Mouse (Mus musculus) CD8-positive naive resting alpha-beta T cell, adult 2 months (primary cell): ENCODE data around the gene Ckb.
A peak's percentile ranks its signal among the peaks of the same experiment; 100 is the strongest.

Experiments
- DNase-seq, 2 experiments: peaks; one replicate each; pipeline ENCODE4 v3.0.0; 2022; ENCODE audit warnings: low read depth in 2 of 2, low spot score in 2 of 2

Gene Ckb

DNA sequence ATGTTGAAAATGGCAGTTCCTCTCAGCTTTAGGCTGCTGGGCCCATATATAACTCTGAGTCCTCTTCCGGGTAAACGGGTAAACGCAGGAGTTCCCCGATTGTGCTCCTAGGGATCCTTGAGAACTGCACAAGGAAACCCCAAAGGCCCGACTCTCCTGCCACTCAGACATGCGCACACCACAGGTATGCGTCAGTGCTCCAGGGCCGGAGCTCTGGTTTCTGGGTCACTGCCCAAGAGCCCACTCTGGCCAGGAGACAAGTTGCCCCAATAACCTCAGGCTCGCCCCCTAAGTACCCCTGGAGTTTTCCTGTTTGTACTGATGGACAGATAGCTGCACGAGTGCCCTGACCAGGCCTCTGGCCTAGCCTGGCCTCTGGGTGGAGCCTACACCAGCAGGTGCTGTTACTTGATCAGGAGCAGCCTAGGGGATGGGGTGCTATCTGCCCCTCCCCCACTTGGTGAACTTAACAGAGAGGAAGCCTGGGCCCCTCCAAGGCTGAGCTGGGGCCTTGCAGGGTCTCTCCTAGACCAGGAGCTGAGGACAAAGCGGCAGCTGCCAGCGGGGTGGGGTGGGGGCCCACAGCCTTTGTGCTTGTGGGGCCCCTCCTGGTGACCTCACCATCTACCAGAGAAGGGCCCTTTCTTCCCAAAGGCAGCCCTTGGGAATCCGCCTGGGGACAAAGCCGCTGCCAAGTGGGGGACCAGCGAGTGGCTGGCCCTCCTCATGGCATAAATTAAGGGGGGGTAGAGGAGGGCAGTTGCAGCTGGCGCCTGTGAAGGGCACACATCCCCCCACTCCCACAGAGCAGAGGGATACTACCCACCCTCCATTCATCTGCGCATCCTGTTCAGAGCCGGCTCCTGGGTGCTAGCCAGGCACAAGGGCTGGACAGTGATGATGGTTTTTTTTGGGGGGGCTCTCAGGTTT, 21.5 kb upstream of the Ckb start:
- no peak for DNase-seq

DNA sequence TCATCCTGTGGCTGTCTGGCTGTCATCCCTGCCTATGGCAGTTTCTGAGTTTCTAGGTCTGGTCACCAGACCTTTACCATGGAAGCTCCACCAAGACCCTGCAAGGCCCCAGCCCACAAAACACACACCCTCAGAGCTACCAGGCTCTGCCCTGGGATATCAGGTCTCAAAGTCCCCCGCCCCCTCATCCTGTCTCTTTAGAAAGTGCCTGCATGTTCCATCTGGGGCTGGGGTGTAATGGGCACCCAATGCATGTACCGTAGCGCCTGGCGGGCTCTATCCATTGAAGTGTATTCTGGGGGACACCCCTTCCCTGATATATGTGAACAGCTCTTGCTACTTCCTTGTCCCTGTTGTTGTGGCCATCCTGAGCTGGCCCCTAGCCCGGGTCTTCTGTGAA, 20.8 kb upstream of the Ckb start:
- DNase-seq = no peak

DNA sequence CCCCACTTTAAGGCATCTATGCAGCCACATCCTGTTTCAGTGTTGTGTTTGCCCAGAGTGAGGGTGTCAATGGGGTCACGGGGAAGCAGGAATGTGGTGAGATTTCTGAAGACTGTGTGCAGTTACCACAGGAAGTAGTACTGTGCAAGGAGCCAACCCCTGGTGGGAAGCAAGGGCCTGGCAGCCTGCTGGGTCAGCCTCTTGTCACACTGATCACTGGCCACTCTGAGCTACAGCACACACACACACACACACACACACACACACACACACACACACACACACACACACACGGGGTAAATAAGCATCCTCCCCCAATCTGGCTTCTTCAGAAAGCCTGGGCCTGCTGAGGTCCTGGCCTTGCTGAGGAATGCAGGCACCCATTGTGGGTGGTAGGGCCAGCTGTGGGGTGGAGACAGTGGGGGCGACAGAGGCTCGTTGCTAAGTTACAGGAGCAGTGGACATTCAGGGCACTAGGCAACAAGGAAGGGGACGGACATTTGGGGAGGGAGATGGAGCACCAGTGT, 19.3 kb upstream of the Ckb start:
- DNase-seq = peak; percentile 72 to 80

DNA sequence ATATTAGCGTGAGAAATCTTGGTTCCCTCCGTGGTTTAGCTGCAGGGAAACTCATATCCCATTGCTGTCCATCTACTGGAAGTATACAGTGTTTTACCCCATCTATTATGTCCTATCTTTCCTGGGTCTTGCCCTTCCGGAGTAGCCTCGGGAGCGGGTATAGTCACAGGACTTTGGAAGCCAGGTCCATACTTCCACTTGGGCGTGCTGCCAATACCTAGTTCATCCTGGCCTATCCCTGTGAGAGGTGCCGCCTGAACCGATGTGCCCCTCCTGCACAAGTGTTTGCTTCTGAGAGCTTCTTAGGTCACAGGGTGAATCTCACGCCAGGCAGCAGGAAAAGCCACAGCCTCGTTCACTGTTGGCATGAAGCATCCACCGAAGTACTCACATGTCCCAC, 17.3 kb upstream of the Ckb start:
- DNase-seq = no peak

DNA sequence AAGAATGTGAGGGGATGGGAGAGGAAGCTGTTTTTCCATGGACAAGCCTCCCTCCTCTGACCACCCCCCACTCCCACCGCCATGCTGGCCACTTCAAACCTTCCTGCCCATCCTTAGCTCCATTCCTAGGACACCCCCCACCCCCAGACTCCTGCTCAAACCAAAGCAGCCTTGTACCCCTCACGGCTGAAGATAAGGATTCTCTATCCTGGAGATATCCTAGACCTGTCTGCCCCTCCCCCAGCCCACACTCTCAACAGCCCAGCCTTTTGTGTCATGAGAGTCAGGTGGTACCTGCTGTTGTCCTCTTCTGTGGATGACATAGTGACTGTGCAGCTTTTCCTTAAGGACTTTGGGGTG, 15.9 kb upstream of the Ckb start:
- no peak for DNase-seq

DNA sequence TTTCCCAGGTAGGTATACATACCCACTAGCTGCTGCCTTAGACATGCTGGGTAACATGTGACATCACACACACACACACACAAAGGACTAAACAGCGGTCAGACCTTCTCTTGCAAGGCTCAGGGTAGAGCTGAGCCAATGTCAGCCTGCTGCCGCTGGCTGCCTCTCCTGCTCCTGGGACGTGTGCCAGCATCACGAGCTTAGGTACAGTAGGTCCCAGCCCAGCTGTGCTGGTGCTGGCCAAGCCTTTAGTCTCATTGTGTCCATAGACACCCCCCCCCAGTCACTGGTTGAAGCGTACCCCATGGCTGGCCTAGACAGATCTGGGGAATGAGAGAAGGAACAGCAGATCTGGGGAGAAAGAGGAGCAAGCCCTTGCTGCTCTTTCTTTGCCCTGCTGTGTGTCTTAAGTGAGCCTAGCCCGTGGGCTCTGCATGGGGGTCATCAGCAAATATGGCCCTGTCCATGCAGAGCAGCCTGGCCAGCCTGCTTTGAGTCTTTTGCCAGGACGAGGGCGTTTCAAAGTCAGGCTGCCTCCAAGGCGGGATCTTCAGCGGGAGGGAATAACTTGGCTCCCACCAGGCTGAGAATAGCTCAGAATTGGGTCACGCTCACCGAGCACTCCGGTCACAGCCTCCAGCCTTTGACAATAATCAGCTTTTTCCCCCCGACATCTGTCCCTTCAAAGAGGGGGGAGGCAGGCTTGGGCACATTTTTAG, 15.4 kb upstream of the Ckb start:
- DNase-seq = no peak

DNA sequence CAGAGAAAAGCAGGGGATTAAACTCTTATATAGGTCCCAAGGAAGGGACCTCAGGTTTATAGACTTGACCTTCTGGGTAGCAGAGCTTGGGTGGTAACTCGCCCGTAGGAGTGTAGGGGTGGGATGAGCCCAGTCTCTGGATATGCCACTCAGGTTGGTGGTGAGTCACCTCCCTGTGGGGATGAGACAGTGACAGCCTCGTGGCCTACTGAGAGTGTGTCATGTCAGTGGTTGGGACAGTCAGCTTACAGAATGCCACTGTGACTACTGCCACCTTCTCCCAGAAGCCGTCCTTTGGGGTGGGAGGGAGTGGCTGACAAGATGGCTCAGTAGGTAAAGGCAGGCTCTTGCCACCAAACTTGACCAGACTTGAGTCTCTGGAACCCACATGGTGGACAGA, 14.3 kb upstream of the Ckb start:
- DNase-seq = no peak

DNA sequence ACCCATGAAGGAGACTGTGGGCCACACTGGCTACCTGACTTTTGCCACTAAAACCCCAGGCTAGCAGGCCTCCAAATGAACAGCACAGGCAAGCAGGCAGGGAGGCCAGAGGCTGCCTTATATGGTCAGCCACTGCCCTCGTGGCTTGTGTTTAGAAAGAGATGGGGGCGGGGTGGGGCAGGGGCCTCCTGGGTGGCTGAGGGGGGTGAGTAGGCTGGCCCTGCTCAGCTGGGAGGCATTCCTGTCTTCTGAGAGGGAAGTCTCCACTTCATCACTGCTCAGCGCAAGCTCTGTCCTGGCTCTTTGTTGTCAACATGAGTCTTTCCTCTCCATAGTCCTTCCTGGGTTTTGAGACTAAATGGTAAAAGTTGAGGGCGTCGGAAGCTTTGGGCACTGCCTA, 10.7 kb upstream of the Ckb start:
- no peak for DNase-seq

DNA sequence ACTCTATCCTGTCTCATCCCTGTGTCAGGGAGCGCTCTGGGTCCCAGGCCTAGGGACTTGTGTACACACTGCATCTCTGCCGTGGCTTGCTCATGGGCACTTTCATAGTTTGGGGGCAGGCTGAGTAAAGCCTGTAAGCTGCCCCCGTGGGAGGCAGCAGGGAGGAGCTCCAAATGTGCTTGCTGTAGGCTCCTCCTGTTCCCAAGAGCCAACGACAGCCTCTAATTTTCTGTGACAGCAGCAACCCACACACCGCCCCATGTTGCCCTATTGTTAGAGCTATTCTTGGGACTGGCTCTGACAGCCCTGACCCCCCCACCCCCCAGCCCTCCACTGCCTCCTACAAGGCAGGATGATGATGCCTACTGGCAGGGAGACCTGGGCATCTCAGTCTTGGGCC, 9.9 kb upstream of the Ckb start:
- no peak for DNase-seq

DNA sequence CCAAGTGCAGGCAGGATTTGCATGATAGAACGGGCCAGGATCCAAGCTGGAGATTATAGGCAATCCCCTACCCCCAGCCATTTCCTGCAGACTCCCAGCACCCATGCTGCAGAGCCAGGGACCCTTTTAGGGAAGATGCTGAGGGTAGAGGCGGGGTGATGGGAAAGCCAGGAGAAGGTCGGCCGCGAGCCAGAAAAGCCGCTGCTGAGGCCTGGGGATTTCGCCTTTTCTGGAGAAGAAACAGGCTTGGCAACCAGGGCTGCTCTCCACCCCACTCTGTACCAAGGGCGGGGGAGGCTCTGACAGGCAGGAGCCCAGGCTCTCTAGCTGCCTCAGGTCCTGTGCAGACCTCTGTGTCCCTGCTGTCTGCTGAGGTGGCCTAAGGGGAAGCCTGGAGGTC, 9.2 kb upstream of the Ckb start:
- no peak for DNase-seq

DNA sequence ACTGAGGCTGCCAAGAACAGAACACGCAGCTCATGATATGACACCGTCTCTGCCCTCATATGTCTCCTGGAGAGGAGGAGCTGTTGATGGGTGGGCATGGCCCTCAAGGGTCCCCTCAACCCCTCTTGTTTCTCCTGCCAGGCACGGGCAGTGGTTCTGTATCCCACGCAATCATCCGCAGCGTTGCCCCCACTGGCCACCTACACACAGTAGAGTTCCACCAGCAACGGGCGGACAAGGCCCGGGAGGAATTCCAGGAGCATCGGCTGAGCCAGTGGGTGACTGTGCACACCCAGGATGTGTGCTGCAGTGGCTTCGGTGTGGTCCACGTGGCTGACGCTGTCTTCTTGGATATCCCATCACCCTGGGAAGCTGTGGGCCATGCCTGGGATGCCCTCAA, 8.5 kb upstream of the Ckb start:
- DNase-seq = no peak

DNA sequence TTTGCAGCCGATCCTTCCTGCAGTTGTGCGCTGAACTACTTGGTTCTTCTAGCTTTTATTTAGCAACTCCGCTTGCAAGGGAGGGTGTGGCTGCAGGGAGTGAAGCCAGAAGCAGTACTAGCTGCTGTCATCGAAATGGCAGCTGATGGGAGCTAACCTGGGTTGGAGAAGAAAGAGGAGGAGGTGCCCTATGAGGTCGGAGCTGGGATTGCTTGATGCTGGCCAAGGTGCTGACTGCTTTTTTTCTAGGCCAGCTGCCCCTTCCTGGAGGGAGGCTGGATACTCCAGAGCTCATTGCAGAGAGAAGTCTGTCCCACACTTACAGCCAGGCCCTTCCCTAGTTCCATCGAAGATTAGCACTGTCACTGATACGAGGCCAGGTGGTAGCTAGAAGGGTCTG, 6.9 kb upstream of the Ckb start:
- DNase-seq = no peak

DNA sequence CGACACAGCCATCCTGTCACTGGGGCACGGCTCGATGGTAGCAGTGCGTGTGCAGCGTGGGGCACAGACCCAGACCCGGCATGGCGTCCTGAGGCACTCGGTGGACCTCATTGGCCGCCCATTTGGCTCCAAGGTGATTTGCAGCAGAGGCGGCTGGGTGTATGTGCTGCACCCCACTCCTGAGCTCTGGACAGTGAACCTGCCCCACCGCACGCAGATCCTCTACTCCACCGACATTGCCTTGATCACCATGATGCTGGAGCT, 6.5 kb upstream of the Ckb start:
- DNase-seq = no peak

DNA sequence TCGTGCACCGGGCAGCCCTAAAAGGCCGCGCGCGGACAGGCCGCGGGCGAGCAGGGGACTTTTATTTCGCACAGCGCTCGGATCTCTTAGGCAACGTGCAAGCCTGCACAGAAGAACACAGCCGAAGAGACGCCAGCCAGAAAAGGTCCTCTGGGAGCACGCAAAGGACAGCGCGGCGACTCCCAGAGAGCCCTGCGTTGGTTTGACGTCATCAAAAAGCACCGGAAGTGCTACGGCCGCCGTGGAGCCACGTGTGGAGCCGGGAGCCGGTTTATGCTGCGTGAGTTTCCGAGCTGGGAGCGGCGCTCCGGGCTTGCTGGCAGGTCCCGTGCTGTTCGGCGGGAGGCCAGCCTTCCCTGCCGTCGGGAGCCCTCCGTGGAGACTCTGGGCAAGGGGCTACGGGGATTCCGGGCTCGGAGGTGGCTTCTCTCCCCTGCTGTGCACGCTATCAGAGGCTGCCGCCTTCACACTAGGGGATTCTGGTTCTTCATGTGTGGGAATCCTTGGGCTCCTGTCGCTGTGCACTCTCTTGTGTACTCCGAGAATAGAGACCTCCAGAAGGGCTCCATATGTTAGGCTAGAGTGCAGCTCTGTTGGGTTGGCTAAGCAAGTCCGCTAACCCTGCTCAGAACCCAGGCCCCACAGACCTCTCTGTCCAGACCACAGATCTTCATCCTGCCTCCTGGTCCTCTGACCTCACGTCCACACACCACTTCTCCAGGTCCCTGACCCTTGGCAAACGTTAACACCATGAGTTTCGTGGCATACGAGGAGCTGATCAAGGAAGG, 5.9 kb upstream of the Ckb start, which contains the start of gene Trmt61a:
Trmt61a (plus strand) TSS at position 224 of the 788 bp plus-strand sequence.
- DNase-seq = peak; percentile 80 to 84

DNA sequence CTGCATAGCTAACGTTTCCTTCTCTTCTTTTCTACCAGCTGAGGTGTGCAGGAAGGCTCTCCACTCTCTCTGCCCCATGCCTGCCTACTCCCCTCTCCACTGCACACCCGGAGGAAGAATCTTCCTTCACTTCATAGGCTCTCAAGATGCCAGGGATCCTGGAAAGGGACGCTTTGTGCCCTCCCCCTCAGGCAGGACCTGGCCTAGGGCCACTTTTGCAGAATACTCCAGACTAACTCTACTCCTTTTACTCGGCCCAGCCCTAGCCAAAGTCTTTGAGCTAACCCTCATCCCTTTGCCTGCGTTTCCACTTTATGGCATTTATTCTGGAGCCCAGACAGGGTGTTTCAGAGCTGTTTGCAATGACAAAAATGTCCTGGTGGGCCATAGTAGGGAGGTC, 5.3 kb upstream of the Ckb start:
- DNase-seq = no peak

DNA sequence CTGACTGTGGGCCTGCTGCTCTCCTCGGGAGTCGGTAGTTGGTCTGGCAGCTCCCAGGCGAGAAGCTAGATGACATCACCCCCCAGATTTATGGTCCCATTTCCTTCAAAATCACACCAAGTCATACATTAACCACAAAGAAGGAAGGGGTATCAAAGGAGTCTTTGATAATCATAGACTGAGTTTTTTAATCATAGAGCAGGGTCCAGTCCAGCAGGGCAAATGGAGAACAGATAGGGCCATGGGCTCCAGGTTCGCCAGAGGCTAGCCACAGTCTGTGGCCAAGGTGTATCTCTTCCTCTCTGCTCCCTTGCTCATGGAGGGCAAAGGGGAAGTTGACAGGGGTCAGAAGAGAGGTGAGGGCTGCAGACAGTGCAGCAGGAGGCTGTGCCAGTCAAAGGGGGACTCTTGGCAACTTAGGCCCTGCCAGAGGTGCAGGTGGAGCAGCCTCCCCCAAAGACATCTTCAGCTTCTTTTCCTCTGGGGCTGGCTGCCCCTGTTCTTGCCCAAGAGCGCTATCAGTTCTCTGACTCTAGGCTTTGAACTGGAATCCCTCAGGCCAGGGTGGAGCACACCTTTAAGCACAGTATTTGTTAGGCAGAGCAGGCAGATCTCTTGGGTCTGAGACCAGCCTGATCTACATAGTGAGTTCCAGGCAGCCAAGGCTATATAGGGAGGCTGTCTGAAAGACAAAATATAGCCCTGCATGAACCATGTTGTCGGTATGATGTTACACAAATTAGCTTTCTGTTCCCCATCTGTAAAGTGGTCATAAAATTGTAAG, 3.9 kb upstream of the Ckb start:
- DNase-seq = no peak

DNA sequence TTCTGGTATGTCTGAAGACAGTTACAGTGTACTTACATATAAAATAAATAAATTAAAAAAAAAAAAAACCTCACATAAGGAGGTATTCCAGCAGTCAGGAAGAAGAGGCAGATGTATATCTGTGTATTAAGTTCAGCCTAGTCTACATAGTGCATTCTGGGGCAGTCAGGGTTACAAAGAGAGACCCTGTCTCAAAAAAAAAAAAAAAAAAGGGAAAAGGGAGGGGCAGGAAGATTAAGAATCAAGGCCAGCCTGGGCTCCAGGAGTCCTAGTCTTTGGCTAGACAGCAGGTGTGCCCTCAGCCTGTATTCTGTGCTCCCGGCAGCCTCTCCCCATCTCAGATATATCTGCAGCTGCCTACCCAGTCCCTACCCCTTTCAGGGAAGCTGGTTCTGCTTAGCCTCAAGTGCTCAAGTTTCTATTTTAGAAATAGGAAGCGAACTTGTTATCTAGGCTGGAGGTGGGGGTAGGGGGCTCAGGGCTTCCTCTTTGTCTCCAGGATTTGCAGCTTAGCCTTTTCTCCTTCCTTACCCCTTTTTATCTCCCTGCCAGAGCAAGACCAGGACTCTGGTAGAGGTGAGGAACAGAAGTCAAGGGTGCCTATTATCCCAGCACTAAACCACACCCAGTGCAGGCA, 2.8 kb upstream of the Ckb start:
- DNase-seq = no peak

DNA sequence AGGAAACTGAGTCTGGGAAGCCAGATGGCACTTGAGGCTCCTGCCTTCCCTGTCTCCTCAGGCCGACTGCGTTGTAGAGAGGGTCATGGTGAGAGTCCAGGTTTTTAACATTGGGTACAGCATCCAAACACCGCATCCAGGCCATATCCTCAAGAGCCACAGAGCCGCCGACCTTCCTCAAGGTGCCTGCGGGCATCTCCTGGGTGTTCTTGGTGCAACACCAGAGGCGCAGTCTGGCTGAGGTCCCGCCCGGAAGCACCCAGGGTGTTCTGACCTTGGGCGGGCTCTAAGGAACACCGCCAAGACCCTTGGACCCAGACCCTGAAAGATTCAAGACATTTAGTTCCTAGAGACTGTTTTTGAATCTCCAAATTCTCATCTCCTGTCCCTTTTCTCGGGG, 443 bp upstream of the Ckb start:
- no peak for DNase-seq

DNA sequence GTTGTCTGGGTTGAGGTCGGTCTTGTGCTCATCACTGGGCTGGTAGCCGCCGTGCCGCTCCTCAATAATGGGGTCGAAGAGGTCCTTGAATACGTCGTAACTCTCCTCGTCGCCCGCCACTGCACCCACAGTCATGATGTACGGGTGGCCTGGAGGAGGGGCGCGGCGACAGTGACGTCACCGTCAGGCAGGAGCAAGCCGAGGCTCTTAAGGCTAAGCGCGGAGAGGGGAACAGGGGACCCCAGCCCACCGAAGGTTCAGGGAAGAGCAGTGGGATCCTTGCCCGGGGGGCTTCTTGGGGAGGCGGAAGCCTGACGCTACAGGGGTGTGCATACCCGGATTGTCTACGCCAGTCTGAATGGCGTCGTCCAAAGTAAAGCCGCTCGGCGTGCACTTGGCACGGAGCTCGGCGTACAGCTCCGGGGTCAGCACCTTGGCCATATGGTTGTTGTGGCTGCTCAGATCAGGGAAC, 671 bp downstream of the Ckb start:
- peak; percentile 48 to 56 for DNase-seq

DNA sequence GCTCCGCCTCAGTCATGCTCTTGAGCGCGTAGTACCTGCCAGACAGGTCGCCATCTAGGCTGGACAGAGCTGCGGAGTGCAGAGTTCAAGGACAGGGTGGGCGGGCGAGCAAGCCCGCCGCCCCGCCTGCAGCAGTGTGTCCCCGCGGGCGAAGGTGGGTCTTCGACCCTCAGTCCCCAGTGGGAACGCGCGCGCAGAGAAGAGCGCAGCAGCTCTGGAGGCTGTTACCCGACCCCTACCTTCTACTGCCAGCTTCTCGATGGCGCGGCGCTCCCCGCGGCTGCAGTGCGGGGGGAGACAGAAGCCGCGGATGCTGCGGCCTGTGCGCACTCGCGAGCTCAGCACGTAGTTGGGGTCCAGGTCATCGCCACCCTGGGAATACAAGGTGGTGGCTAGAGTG, 1.2 kb downstream of the Ckb start:
- DNase-seq = no peak
